20 mouse cellular contexts compared by ENCODE assay signal in the genomic region with DNA sequence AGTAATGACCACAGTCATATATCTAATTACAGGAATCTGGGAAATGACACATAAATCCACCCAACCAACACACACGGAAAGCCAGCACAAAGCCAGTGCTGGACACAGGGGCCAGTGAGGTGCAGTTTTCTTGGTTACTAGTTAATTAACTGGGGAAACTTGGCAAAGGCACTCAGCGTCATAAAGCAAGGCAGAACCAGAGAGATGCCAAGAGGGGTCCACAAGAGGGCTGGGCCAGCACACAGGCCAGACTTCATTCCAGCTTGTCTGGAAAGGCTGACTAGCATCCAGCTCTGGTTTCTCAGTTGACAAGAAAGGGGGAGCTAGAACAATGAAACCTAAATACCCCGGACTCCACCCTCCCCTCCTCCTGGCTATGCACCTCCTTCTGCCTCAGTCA. TPM values are rescaled to one million over a fixed set of nuclear protein-coding genes. Genes with fewer than 3 reads are reported as not detected.
A peak's percentile ranks its signal among the peaks of the same experiment; 100 is the strongest.
DNase-seq lines count a peak whose midpoint lies in the region; ATAC-seq and TF ChIP-seq lines count a peak whose summit lies in the region.
"Had no signal": no experiment of that assay in that cellular context is flagged by ENCODE, and none has a peak within 500 bp of the region (broad histone marks: within the 10 kb centered on the region; RNA-seq: fewer than 3 reads in every experiment).

No protein-coding gene starts in this region.

- CTCF ChIA-PET in Patski (lab: Charles Lee) = no interaction called here

- 0 out of 2 replicates have a peak, but pooled peaks have one; percentile 41 for ATAC-seq in forebrain, embryonic 13.5 days
- ATAC-seq in forebrain, embryonic 12.5 days (ENCODE audit: low FRiP score) = no peak
- ATAC-seq in Patski = peak; percentile 68
- no peak for ATAC-seq in monocyte, adult 5-6 weeks (replicated peaks; ENCODE audit: insufficient number of reproducible peaks, low FRiP score, low TSS enrichment, poor library complexity, severe bottlenecking)
- ATAC-seq: intestine, embryonic 15.5 days had no signal

- peak; percentile 48 for DNase-seq in Patski (ENCODE audit: low read depth, low spot score)
- peak; percentile 20 to 30 for DNase-seq in kidney, adult 8-10 months
- peak; percentile 18 to 51 for DNase-seq in kidney, postnatal 25 days
- no peak for DNase-seq in heart, postnatal 25 days (ENCODE audit: low spot score)
- no peak for DNase-seq in heart, postnatal 36 days
- DNase-seq: adrenal gland, adult 2 months; cerebellum, adult 11-12 months; cerebellum, postnatal 36 days; gastrocnemius, adult 2 months; lung, adult 18-20 months; thymus, postnatal 4 days had no signal

- no peak overlapping the region for H3K4me3 ChIP-seq in forebrain, embryonic 13.5 days
- H3K4me3 ChIP-seq in forebrain, embryonic 12.5 days (replicated peaks) = no peak overlapping the region
- H3K4me3 ChIP-seq: gastrocnemius, adult 2 months; heart, embryonic 13.5 days; hindbrain, embryonic 10.5 days; intestine, embryonic 15.5 days had no signal

- H3K27me3 ChIP-seq in forebrain, embryonic 13.5 days = peaks cover 17% of the 10 kb centered on the region
- peaks cover 20% of the 10 kb centered on the region for H3K27me3 ChIP-seq in forebrain, embryonic 12.5 days
- no peaks in the 10 kb centered on the region for H3K27me3 ChIP-seq in Patski
- H3K27me3 ChIP-seq: CH12.LX had no signal

- H3K36me3 ChIP-seq in forebrain, embryonic 13.5 days (ENCODE audit: poor library complexity, severe bottlenecking) = no peaks in the 10 kb centered on the region
- H3K36me3 ChIP-seq in forebrain, embryonic 12.5 days (replicated peaks) = no peaks in the 10 kb centered on the region
- H3K36me3 ChIP-seq: heart, embryonic 13.5 days; hindbrain, embryonic 10.5 days; intestine, embryonic 15.5 days had no signal

- H3K9me3 ChIP-seq in forebrain, embryonic 13.5 days (replicated peaks) = no peaks in the 10 kb centered on the region
- H3K9me3 ChIP-seq in forebrain, embryonic 12.5 days = no peaks in the 10 kb centered on the region
- H3K9me3 ChIP-seq: heart, embryonic 13.5 days; hindbrain, embryonic 10.5 days; intestine, embryonic 15.5 days had no signal

- no peak for TF ChIP-seq CTCF in Patski (IDR thresholded peaks at IDR 0.05)

- POLR2A ChIA-PET in Patski (lab: Charles Lee) = no interaction called here

- in situ Hi-C loops in Patski (cut with MboI; ENCODE audit: low pct_unique_long_range_greater_than_20kb) = no loop called here

- 41% methylated on average over 3 of the region's 3 CpGs for WGBS in forebrain, embryonic 13.5 days
- WGBS in forebrain, embryonic 12.5 days = 53% methylated on average over 3 of the region's 3 CpGs

- intact Hi-C loops in heart, postnatal 25 days (cut with DNase I) = no loop called here
- intact Hi-C loops in heart, postnatal 36 days (cut with DNase I) = no loop called here

- H3K4me1 ChIP-seq in forebrain, embryonic 13.5 days = peaks cover 8% of the 10 kb centered on the region
- H3K4me1 ChIP-seq in forebrain, embryonic 12.5 days = peaks cover 7% of the 10 kb centered on the region; the same call in 1 of the 2 replicates
- H3K4me1 ChIP-seq: heart, embryonic 13.5 days; intestine, embryonic 15.5 days had no signal

- H3K9ac ChIP-seq in forebrain, embryonic 13.5 days = no peak overlapping the region
- H3K9ac ChIP-seq in forebrain, embryonic 12.5 days = no peak overlapping the region
- H3K9ac ChIP-seq: heart, embryonic 13.5 days; intestine, embryonic 15.5 days had no signal

- H3K4me2 ChIP-seq in forebrain, embryonic 13.5 days = no peak overlapping the region
- no peak overlapping the region for H3K4me2 ChIP-seq in forebrain, embryonic 12.5 days
- H3K4me2 ChIP-seq: heart, embryonic 13.5 days; intestine, embryonic 15.5 days had no signal

- no peak overlapping the region for H3K27ac ChIP-seq in forebrain, embryonic 13.5 days
- no peak overlapping the region for H3K27ac ChIP-seq in forebrain, embryonic 12.5 days
- H3K27ac ChIP-seq: gastrocnemius, adult 2 months; heart, embryonic 13.5 days; hindbrain, embryonic 10.5 days; intestine, embryonic 15.5 days had no signal

RNA-seq across cellular contexts. Expression of a gene that starts 8.0 kb away (rescaled TPM):
- polyA plus RNA-seq in forebrain, embryonic 13.5 days (2015; fragmentation: Nextera tagmentation; extraction: Ambion mirVana) = 6.6 and 7.6 TPM in 2 replicates
- polyA plus RNA-seq in forebrain, embryonic 12.5 days (2016; fragmentation: Nextera tagmentation; extraction: Ambion mirVana) = 5.9 and 6.7 TPM in 2 replicates
- polyA plus RNA-seq in Patski (2021) = 11.2 TPM
- total RNA-seq in heart, postnatal 25 days (2021) = 1 to 10 TPM; 3.9 to 4.4 TPM
- 1 to 10 TPM; 3.9 to 6.6 TPM for total RNA-seq in heart, postnatal 36 days (2021)
- total RNA-seq in monocyte, adult 5-6 weeks (2017) = not detected in 3 replicates
- total RNA-seq: CH12.LX; granulocyte monocyte progenitor cell, adult 5-6 weeks had no signal

RNA-seq across cellular contexts. Expression of a gene that starts 25.7 kb away (rescaled TPM):
- 1.3 and 1.5 TPM in 2 replicates for polyA plus RNA-seq in forebrain, embryonic 13.5 days (2015; fragmentation: Nextera tagmentation; extraction: Ambion mirVana)
- 1.1 and 2.1 TPM in 2 replicates for polyA plus RNA-seq in forebrain, embryonic 12.5 days (2016; fragmentation: Nextera tagmentation; extraction: Ambion mirVana)
- not detected for polyA plus RNA-seq in Patski (2021)
- not detected for total RNA-seq in heart, postnatal 25 days (2021)
- total RNA-seq in heart, postnatal 36 days (2021) = not detected
- not detected in 3 replicates for total RNA-seq in monocyte, adult 5-6 weeks (2017)
- total RNA-seq: adrenal gland, adult 2 months; CH12.LX; gastrocnemius, adult 2 months; granulocyte monocyte progenitor cell, adult 5-6 weeks; liver, adult 2 months had no signal
- polyA plus RNA-seq: adrenal gland, adult 2 months; heart, embryonic 13.5 days; hindbrain, embryonic 10.5 days; liver, adult 2 months had no signal

RNA-seq across cellular contexts. Expression of a gene that starts 33.9 kb away (rescaled TPM):
- 3.8 and 3.9 TPM in 2 replicates for polyA plus RNA-seq in forebrain, embryonic 13.5 days (2015; fragmentation: Nextera tagmentation; extraction: Ambion mirVana)
- polyA plus RNA-seq in forebrain, embryonic 12.5 days (2016; fragmentation: Nextera tagmentation; extraction: Ambion mirVana) = 4.2 and 6.0 TPM in 2 replicates
- polyA plus RNA-seq in Patski (2021) = 0.15 TPM
- 1 to 10 TPM; 1.5 to 2.7 TPM for total RNA-seq in heart, postnatal 25 days (2021)
- 1 to 10 TPM; 2.4 to 2.5 TPM for total RNA-seq in heart, postnatal 36 days (2021)
- 12.8 to 26.5 TPM (median 21.5 TPM) in 3 replicates for total RNA-seq in monocyte, adult 5-6 weeks (2017)

RNA-seq across cellular contexts. Expression of a gene that starts 33.9 kb away (rescaled TPM):
- 10.5 and 11.5 TPM in 2 replicates for polyA plus RNA-seq in forebrain, embryonic 13.5 days (2015; fragmentation: Nextera tagmentation; extraction: Ambion mirVana)
- polyA plus RNA-seq in forebrain, embryonic 12.5 days (2016; fragmentation: Nextera tagmentation; extraction: Ambion mirVana) = 12.7 and 13.1 TPM in 2 replicates
- 12.4 TPM for polyA plus RNA-seq in Patski (2021)
- total RNA-seq in heart, postnatal 25 days (2021) = 10 to 100 TPM; 36.9 to 40.7 TPM
- total RNA-seq in heart, postnatal 36 days (2021) = 10 to 100 TPM; 41.2 to 43.2 TPM
- total RNA-seq in monocyte, adult 5-6 weeks (2017) = 23.3 to 33.9 TPM (median 30.5 TPM) in 3 replicates

Comparison
In these comparisons a context has a peak if more than half of its experiments do, and no peak if none do; other contexts are left out.
1. ATAC-seq: peak in forebrain, embryonic 13.5 days (single experiment) and Patski (single experiment); none in forebrain, embryonic 12.5 days (single experiment) and monocyte, adult 5-6 weeks (single experiment).
2. DNase-seq: peak in Patski (single experiment), kidney, adult 8-10 months (2 of 2) and kidney, postnatal 25 days (2 of 2); none in heart, postnatal 25 days (single experiment) and heart, postnatal 36 days (0 of 2).